Mouse (Mus musculus) ES-Bruce4 (cell line): ENCODE results near the gene Map3k7. TPM values are rescaled to one million over a fixed set of nuclear protein-coding genes. Genes with fewer than 3 reads are reported as not detected.
"Not testable (repeated sequence)": the region's sequence is repeated elsewhere in the genome, so short reads cannot be mapped to it uniquely, and the experiment has no call there.

ENCODE experiments used
- H3K27ac ChIP-seq: 2 replicates; pipeline ENCODE4 v1.5.1; 2012; ENCODE audit warnings: low read length, inconsistent platforms; ENCODE audit not compliant: insufficient read depth
- H3K27me3 ChIP-seq: 2 replicates; pipeline ENCODE4 v1.6.1; 2012; ENCODE audit warnings: mild to moderate bottlenecking, low read length, inconsistent platforms; ENCODE audit not compliant: control insufficient read depth, poor library complexity, insufficient read depth, severe bottlenecking
- H3K36me3 ChIP-seq: 2 replicates; pipeline ENCODE4 v1.6.1; 2012; ENCODE audit warnings: inconsistent platforms, mild to moderate bottlenecking, low read length, moderate library complexity; ENCODE audit not compliant: control insufficient read depth, poor library complexity, insufficient read depth, severe bottlenecking
- H3K4me1 ChIP-seq: one replicate; pipeline ENCODE4 v1.8.1; 2011; ENCODE audit warnings: low read length; ENCODE audit not compliant: control insufficient read depth, insufficient read depth
- H3K4me3 ChIP-seq: 2 replicates; pipeline ENCODE4 v1.5.1; 2011; ENCODE audit warnings: low read depth, mild to moderate bottlenecking, low read length
- H3K9ac ChIP-seq: 2 replicates; pipeline ENCODE4 v1.6.1; 2012; ENCODE audit warnings: low read depth, mild to moderate bottlenecking, inconsistent platforms; ENCODE audit not compliant: poor library complexity, severe bottlenecking
- H3K9me3 ChIP-seq: replicated peaks from 2 replicates; pipeline ENCODE4 v1.6.1; 2012; ENCODE audit warnings: mild to moderate bottlenecking, low read length, inconsistent platforms; ENCODE audit not compliant: control insufficient read depth, poor library complexity, insufficient read depth, severe bottlenecking
- CTCF ChIP-seq: IDR thresholded peaks from one replicate; pipeline ENCODE4 v1.8.1; 2011; ENCODE audit warnings: low read depth, low read length
- EP300 ChIP-seq: IDR thresholded peaks from 2 replicates; pipeline ENCODE4 v1.6.1; 2011; ENCODE audit warnings: low read depth, low read length; ENCODE audit not compliant: insufficient read depth
- POLR2A ChIP-seq: IDR thresholded peaks from one replicate; pipeline ENCODE4 v1.8.1; 2011; ENCODE audit warnings: low read length; ENCODE audit not compliant: insufficient read depth
- polyA plus RNA-seq: library from polyadenylated mRNA; stranded (reverse); fragments of >200 nt; gene quantifications from 2 replicates; pipeline ENCODE4 v1.2.4, GENCODE M21; 2011; ENCODE audit warnings: low read depth; ENCODE audit not compliant: missing spikeins, insufficient read depth, insufficient read length

The Map3k7 gene
- polyA plus RNA-seq, 1 experiment: 67.9 TPM

- Histone ChIP-seq H3K9me3 (no peaks in the 10 kb centered on the region), H3K4me3 (no peak overlapping the region), H3K27me3 (no peaks in the 10 kb centered on the region), H3K36me3 (peaks cover 6% of the 10 kb centered on the region; the same call in 1 of the 2 replicates), H3K27ac (no peak overlapping the region), H3K9ac (no peak overlapping the region), H3K4me1 (no peaks in the 10 kb centered on the region)
- TF ChIP-seq POLR2A: no peak
- TF ChIP-seq CTCF: no peak
- no peak for TF ChIP-seq EP300
These were observed 43.3 kb downstream of the Map3k7 start for GRCm38 (mm10) chr4:32007174-32007573.

- no peak overlapping the region for H3K9ac ChIP-seq
- H3K36me3 ChIP-seq: peaks cover 6% of the 10 kb centered on the region; the same call in 1 of the 2 replicates
- H3K4me1 ChIP-seq: no peaks in the 10 kb centered on the region
- no peaks in the 10 kb centered on the region for H3K27me3 ChIP-seq
- no peak for TF ChIP-seq POLR2A
- no peak for TF ChIP-seq EP300
- no peak for TF ChIP-seq CTCF
- no peak overlapping the region for H3K4me3 ChIP-seq
- no peaks in the 10 kb centered on the region for H3K9me3 ChIP-seq
- no peak overlapping the region for H3K27ac ChIP-seq
These were observed 44.2 kb downstream of the Map3k7 start for GRCm38 (mm10) chr4:32008095-32008494.

GRCm38 (mm10) chr4:32010808-32011207 is 46.9 kb downstream of the Map3k7 start:
- H3K27me3 ChIP-seq: no peaks in the 10 kb centered on the region
- H3K4me3 ChIP-seq: no peak overlapping the region
- H3K36me3 ChIP-seq: peaks cover 12% of the 10 kb centered on the region
- H3K9ac ChIP-seq: no peak overlapping the region
- H3K9me3 ChIP-seq: no peaks in the 10 kb centered on the region
- no peak overlapping the region for H3K27ac ChIP-seq
- H3K4me1 ChIP-seq: no peaks in the 10 kb centered on the region
- TF ChIP-seq POLR2A (no peak), EP300 (no peak), CTCF (no peak)

- TF ChIP-seq EP300: no peak
- no peak for TF ChIP-seq POLR2A
- TF ChIP-seq CTCF: no peak
- H3K27ac ChIP-seq: no peak overlapping the region
- H3K9ac ChIP-seq: no peak overlapping the region
- H3K27me3 ChIP-seq: no peaks in the 10 kb centered on the region
- no peaks in the 10 kb centered on the region for H3K4me1 ChIP-seq
- H3K36me3 ChIP-seq: peaks cover 15% of the 10 kb centered on the region
- H3K9me3 ChIP-seq: no peaks in the 10 kb centered on the region
- no peak overlapping the region for H3K4me3 ChIP-seq
These were observed 47.5 kb downstream of the Map3k7 start for GRCm38 (mm10) chr4:32011218-32011973.

DNA sequence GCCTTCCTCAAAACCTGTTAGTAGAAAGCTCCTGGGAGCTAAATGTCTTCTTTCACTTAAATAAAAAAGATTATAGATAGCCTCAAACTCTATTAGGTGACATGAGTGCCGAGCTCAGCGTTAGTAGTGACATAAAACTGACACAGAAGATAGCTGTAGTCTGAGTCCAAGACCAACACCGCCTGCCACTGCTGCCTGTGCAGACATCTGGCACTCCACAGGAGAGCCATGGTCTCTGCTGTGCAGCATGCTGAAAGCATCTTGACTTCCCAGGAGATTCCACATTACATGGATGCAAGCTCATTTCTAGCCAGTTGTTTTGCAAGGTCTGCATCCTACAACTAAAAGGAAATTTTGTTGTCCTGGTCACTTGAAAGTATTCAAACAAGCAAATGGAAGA is 57.2 kb downstream of the Map3k7 start:
- Histone ChIP-seq H3K4me1 (no peaks in the 10 kb centered on the region), H3K9me3 (peaks cover 24% of the 10 kb centered on the region), H3K4me3 (no peak overlapping the region), H3K27ac (no peak overlapping the region), H3K9ac (no peak overlapping the region), H3K36me3 (peaks cover 33% of the 10 kb centered on the region), H3K27me3 (no peaks in the 10 kb centered on the region)
- TF ChIP-seq EP300 (no peak), POLR2A (no peak), CTCF (no peak)

DNA sequence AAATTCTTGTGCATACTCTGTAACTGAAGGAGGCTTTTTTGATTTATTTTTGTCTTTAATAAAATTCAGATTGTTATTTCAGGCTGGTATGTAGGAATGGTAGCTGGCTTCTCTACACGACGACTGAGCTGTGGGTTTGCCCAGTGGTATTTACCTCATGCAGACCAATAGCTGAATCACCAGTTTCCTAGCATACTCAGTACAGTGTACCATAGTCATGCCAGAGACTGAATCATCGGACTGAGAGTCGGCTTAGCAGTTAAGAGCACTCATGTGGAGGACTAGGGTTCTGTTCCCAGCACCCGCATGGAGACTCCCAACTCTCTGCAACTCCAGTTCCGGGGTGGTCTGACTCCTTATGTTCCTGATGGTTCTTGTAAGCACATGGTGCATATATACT is 58.4 kb downstream of the Map3k7 start:
- Histone ChIP-seq H3K27me3 (no peaks in the 10 kb centered on the region), H3K9ac (no peak overlapping the region), H3K9me3 (peaks cover 24% of the 10 kb centered on the region), H3K27ac (no peak overlapping the region), H3K36me3 (peaks cover 28% of the 10 kb centered on the region), H3K4me1 (no peaks in the 10 kb centered on the region), H3K4me3 (no peak overlapping the region)
- TF ChIP-seq POLR2A (no peak), CTCF (no peak), EP300 (no peak)

GRCm38 (mm10) chr4:32024170-32024569 is 60.3 kb downstream of the Map3k7 start:
- H3K9ac ChIP-seq, H3K27me3 ChIP-seq, H3K4me1 ChIP-seq, H3K27ac ChIP-seq, H3K4me3 ChIP-seq: not testable (repeated sequence)
- Histone ChIP-seq H3K9me3 (peaks cover 24% of the 10 kb centered on the region), H3K36me3 (peaks cover 25% of the 10 kb centered on the region)
